Mouse (Mus musculus): ENCODE results near the gene Sik1.

DNA sequence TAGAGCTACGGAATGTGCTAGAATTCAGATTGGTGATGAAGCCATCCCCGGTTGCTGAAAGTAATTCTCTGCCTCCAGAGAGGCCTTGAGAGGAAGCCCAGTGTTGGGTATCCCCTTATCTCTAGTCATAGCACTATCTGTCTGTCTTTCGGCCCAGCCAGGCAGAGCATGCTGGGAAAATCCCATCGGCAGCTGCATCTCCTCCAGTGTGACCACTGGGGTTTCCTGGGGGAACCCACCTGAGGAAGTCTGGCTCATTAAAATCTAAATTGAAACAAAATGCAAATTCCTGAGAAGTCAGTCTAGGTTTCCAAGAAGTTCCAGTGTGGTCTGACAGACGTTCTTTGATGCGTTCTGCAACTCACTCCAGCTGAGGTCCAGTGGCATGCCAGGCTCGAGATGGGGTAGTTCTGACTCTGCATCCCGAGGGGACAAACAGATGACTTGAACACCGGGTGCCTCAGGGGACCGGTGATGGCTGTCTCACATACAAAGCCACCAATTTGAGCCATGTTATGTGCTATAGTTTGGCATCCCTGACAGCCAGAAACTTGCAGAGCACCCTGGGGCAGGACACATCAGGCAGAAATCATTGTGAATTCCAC is 19.8 kb upstream of the Sik1 start:
- TF ChIP-seq POLR2A (IDR thresholded peaks at IDR 0.05; ENCODE audit: insufficient read length, low read depth) (no peak), TCF12 (IDR thresholded peaks at IDR 0.05; ENCODE audit: insufficient read depth, poor library complexity, severe bottlenecking) (no peak), CEBPB (IDR thresholded peaks at IDR 0.05; ENCODE audit: insufficient read depth, poor library complexity, severe bottlenecking) (no peak), USF1 (IDR thresholded peaks at IDR 0.05; ENCODE audit: low read depth) (no peak), E2F4 (IDR thresholded peaks at IDR 0.05; ENCODE audit: insufficient read depth) (no peak), REST (IDR thresholded peaks at IDR 0.05; ENCODE audit: insufficient read depth, insufficient read length) (no peak), MAX (IDR thresholded peaks at IDR 0.05; ENCODE audit: low read depth) (no peak)

Data from myocyte (in vitro differentiated cells).